Mouse (Mus musculus): Measurements from ENCODE around the gene Gm7102. TPM values are rescaled to one million over a fixed set of nuclear protein-coding genes. Genes with fewer than 3 reads are reported as not detected.
"Not testable (repeated sequence)": the region's sequence is repeated elsewhere in the genome, so short reads cannot be mapped to it uniquely, and the experiment has no call there.

Gene Gm7102
- total RNA-seq (2021), result not detected

- DNase-seq (ENCODE audit: extremely low spot score in 1 of 2, low spot score in 1 of 2), result no peak
Observed at GRCm38 (mm10) chr19:61175756-61176324, at the start of gene Gm7102. Gene Gm7102 (minus strand): TSS chr19:61176309.

GRCm38 (mm10) chr19:61224678-61225525 is 48.8 kb upstream of the Gm7102 start:
- peak in 1 of 2 experiments; percentile 9 for DNase-seq (ENCODE audit: extremely low spot score in 1 of 2, low spot score in 1 of 2)

DNA sequence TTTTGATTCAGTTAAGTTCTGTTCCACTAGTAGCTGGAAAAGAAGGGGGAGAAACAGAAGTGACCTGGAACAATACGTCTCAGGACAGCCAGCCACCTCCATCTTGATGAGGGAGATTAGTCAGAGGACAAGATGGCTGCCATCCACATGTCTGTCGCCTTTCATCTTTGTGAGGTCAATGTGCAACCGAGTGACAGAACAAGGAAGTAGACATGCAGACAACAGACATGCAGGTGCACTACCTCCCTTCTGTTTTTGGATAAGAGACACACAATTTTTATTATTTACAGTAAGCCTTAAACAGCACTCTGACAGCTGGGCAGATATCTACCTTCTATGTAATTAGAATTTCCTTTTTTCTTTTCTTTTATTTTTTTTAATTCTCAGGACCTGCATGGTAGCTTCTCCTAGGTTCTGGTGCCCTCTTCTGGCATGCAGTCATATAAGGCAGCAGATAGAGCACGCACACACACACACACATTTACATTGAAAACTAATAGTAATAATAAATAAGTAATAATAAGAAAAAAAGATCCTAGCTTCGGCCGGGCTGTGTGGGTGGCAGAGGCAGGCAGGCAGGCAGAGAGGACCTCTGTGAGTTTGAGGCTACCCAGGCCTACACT is 47.7 kb upstream of the Gm7102 start:
- DNase-seq (ENCODE audit: extremely low spot score in 1 of 2, low spot score in 1 of 2), result no peak

GRCm38 (mm10) chr19:61207506-61207905 is 31.4 kb upstream of the Gm7102 start:
- not testable (repeated sequence) for DNase-seq (ENCODE audit: extremely low spot score in 1 of 2, low spot score in 1 of 2)

- DNase-seq (ENCODE audit: extremely low spot score in 1 of 2, low spot score in 1 of 2), result peak; percentile 11 to 22
Observed at GRCm38 (mm10) chr19:61199836-61200235, 23.7 kb upstream of the Gm7102 start.

- peak; percentile 71 to 92 for DNase-seq (ENCODE audit: extremely low spot score in 1 of 2, low spot score in 1 of 2)
Observed at GRCm38 (mm10) chr19:61199316-61199715, 23.2 kb upstream of the Gm7102 start.

- DNase-seq (ENCODE audit: extremely low spot score in 1 of 2, low spot score in 1 of 2), result not testable (repeated sequence)
Observed at GRCm38 (mm10) chr19:61183590-61183989, 7.5 kb upstream of the Gm7102 start, which contains the start of gene Gm6020. Gene Gm6020 (plus strand): TSS chr19:61183890.

- DNase-seq (ENCODE audit: extremely low spot score in 1 of 2, low spot score in 1 of 2), result no peak
Observed at GRCm38 (mm10) chr19:61151701-61152420, 24.2 kb downstream of the Gm7102 start.

DNA sequence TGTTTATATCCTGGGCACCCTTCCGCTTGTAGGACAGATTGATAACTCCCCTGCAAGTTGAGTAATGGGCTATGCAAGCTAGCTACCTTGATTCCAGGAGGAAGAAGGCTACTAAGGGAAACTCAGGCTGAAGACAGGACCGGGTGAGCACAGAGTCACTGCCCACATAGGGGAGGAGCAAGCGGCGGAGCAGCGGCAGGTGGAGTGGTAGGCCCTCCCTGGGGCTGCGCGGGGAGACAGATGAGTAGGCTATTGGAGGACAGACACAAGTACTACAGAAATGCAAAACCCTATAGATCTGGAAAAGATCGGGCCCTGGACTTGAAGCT is 24.8 kb downstream of the Gm7102 start:
- no peak for DNase-seq (ENCODE audit: extremely low spot score in 1 of 2, low spot score in 1 of 2)

GRCm38 (mm10) chr19:61141299-61141698 is 34.8 kb downstream of the Gm7102 start:
- no peak for DNase-seq (ENCODE audit: extremely low spot score in 1 of 2, low spot score in 1 of 2)

DNA sequence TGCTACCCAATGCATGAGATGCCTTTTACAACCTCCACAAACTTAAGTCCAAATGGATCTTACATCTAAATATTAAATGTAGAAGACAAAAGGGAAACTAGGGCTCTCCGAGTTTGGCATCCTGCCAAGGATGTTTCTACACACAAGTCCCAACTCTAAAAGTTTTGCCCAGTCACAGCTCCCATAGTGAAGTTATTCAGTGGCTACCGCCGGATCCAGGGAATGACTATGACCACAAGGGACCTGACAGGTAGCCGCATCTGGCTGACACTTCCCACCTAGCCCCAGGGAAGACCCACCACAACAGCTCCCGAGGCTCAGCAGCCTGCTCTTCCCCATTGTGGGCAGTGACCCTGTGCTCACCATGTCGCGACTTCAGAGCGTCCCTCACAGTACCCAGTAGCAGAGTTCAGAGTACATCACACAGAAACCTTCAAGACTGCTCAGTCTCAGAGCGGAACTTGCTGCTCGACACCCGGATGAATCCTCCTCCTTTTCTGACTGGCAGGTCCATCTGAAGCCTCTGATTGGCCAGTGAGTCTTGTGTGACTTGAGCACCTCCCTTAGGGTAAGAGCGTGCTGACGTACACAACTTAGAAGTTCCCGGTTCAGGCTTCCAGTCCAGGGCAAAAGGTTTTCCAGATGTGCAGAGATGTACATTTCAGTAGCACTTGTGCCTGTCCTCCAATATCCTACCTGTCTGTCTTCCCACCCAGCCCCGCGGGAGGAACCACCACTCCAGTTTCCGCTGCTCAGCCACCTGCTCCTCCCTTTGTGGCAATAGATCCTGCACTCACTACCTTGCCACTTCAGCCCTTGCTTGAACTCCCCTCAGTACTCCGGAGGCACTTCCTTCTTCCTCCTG is 35.5 kb downstream of the Gm7102 start, which contains the start of gene Zfp950:
Gene Zfp950, minus strand, starts transcription at position 499 of the 865 bp plus-strand sequence.
- peak; percentile 56 to 58 for DNase-seq (ENCODE audit: extremely low spot score in 1 of 2, low spot score in 1 of 2)

GRCm38 (mm10) chr19:61138655-61139054 is 37.5 kb downstream of the Gm7102 start:
- no peak for DNase-seq (ENCODE audit: extremely low spot score in 1 of 2, low spot score in 1 of 2)

GRCm38 (mm10) chr19:61131096-61131495 is 45.0 kb downstream of the Gm7102 start:
- DNase-seq (ENCODE audit: extremely low spot score in 1 of 2, low spot score in 1 of 2), result no peak

Other genes with a start within 250 kb of the Gm7102 start
- 10 to 100 TPM; 34.6 to 39.4 TPM for gene Zfp950, start 35.5 kb downstream of the Gm7102 start, total RNA-seq (2021)
- gene Gm6020, start 7.6 kb upstream of the Gm7102 start, total RNA-seq (2021), result not detected
- gene Csf2ra, start 52.1 kb upstream of the Gm7102 start, total RNA-seq (2021), result 10 to 100 TPM; 26.0 to 34.3 TPM
- gene Gm21060, start 120.8 kb upstream of the Gm7102 start, total RNA-seq (2021), result not detected